Mouse (Mus musculus) B cell, adult 2 months (primary cell): ENCODE measurements around the gene Oxnad1.

ENCODE experiments used
- DNase-seq, 2 experiments: peaks; one replicate each; pipeline ENCODE4 v3.0.0; 2022

The Oxnad1 gene

DNA sequence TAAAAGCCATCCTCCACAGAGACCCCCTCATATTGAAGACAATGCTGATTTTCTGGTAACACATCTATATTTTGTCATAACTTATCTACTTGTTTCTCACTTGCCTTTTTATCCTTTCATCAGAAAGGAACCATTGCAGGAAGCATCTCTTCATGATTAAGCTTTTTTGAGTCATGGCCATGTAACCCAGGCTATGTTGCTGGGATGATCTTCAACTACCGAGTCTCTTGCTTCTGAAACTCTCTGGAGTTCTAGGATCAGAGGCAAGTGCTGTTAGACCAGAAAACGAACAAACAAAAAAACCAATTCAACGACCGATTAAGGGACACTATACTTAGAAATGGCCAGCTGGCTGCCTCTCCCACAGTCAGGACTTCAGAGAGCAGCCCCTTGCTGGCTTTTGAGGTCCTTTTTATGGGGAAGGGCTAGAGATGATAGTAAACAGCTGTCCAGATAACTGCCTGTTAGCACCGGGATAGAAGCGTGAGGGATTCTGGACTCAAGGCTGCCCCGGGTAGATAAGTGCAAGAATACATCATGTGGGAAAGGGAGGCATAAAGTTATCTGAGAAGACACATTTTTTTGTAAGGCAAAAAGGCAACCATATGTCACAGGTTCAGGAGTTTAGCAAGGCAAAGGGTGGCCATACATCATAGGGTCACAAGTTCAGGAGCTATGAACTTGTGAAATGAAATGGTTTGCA, 60.8 kb downstream of the Oxnad1 start:
- DNase-seq: no peak

DNA sequence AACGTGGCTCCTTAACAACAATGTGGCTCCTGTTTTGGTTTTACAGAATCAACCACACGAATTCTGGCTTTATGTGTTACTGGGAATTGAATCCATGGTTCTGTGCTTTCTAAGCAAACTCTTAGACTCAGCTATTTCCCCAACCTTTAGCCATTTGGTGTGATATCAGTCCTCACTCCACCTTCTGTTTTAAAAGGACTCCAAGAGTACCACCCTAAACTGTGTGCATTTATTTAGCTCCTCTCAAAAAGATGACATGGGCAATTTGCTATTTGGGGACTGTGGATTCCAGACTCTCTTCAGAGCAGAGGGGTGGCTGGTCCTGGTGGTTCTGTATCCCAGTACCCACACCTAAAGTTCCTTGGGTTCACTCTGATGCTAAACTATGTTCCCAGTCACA, 61.4 kb downstream of the Oxnad1 start:
- no peak for DNase-seq

DNA sequence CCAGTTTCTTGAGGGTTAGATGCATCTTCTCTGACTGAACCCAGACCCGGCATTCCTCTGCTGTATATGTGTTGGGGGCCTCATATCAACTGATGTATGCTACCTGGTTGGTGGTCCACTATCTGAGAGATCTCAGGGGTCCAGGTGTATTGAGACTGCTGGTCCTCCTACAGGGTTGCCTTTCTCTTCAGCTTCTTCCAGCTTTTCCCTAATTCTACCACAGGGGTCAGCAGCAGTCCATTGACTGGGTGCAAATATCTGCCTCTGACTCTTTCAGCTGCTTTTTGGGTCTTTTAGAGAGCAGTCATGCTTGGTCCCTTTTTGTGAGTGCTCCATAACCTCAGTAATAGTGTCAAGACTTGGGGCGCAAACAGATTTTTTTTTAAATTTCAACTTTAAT, 65.7 kb downstream of the Oxnad1 start:
- no peak for DNase-seq

DNA sequence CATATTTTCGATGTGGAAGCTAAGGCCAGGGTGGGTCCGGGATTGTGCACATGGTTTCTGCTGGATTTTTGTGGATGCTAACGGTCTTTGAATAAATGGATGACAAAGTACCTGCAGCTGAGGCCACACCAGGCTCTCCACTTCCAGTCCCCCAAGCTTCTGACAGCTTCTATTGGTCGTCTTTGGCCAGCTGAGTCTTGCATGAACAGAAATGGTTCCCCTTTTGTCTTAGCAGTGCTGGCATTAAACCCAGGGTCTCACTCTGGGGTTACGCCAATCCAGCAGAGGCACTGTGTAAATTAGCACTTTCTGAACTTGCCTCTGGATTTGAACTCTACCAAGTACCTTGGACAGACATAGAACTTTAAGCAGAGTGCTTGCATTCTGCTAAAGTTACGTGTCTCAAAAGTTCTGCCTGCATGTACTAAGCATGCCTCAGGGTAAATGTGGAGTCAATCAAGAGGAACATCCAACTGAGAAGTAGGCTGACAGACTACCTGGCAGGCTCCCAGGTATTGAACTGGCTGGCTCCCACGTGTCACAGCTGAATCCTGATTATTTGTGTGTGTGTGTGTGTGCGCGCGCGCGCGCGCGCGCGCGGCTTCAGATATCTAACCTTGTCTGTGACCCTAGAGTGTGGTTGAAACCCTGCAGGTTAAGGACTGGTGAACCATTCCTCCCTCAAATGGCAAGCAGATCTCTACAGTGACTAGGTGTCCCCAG, 67.2 kb downstream of the Oxnad1 start:
- DNase-seq: no peak
